Mouse (Mus musculus): ENCODE data around the gene Ip6k2. TPM values are rescaled to one million over a fixed set of nuclear protein-coding genes. Genes with fewer than 3 reads are reported as not detected.
A peak's percentile ranks its signal among the peaks of the same experiment; 100 is the strongest.

Gene Ip6k2
- polyA plus RNA-seq, 1 experiment, result 69.4 TPM

DNA sequence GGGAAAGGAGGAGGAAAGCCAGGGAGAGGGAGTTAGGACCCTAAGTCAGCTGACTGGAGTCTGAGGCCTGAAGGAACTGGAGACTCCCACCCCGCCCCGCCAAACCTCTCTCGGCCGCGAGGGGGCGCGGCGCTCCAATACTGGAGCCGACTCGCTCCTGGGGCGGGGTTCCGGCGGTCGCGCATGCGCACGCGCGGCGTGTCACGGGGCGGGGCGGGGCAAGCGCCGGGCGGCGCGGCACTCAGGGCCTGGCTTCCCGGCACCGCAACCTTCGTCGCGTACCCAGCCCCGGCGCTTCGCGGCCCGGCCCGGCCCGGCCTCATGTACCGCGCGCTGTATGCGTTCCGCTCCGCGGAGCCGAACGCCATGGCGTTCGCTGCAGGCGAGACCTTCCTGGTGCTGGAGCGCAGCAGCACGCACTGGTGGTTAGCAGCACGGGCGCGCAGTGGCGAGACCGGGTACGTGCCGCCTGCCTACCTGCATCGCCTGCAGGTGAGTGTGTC, 24.6 kb downstream of the Ip6k2 start, which contains the start of gene Nckipsd:
Gene Nckipsd (plus strand): TSS at position 206 of the 503 bp plus-strand sequence.
- peak; percentile 93 for DNase-seq
- peak; percentile 29; the same call in 1 of the 2 replicates for TF ChIP-seq CTCF (IDR thresholded peaks at IDR 0.05; ENCODE audit: insufficient read depth, low read length)
- TF ChIP-seq POLR2A (IDR thresholded peaks at IDR 0.05; ENCODE audit: borderline replicate concordance, extremely low read depth, low read depth, low read length), result no peak
- WGBS, result under 1% methylated on average over 62 of the region's 62 CpGs
- Histone ChIP-seq H3K4me1 (ENCODE audit: control insufficient read depth, insufficient read depth, low read length) (peaks cover 9% of the 10 kb centered on the region), H3K4me3 (replicated peaks; ENCODE audit: extremely low read depth, low read depth, low read length) (peak within 1 kb of the TSS; percentile 95)

DNA sequence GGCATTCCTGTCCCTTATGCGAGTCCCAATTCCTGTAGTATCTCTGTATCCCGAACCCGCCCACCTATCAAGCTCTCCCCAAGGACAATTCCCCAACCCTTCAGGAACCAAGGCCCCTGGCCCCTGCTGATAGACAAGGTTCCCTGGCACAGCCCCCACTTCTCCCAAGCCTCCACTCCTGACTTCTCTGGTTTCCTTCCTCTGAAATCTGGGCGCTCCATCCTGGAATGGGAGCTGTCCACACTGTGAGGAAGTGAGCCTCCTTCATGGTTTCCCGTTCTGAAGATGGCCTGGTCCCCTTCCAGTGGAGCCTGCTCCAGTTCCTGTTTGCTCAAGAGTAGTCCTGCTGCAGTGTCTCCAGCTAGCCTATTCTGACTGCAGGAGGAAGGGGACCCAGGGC, 25.6 kb downstream of the Ip6k2 start:
- TF ChIP-seq POLR2A (IDR thresholded peaks at IDR 0.05; ENCODE audit: borderline replicate concordance, extremely low read depth, low read depth, low read length) (no peak), CTCF (IDR thresholded peaks at IDR 0.05; ENCODE audit: insufficient read depth, low read length) (no peak)
- no peak for DNase-seq
- Histone ChIP-seq H3K4me3 (replicated peaks; ENCODE audit: extremely low read depth, low read depth, low read length) (peak overlapping the region; percentile 95), H3K4me1 (ENCODE audit: control insufficient read depth, insufficient read depth, low read length) (peaks cover 9% of the 10 kb centered on the region)
- WGBS, result 30% methylated on average over 5 of the region's 5 CpGs

DNA sequence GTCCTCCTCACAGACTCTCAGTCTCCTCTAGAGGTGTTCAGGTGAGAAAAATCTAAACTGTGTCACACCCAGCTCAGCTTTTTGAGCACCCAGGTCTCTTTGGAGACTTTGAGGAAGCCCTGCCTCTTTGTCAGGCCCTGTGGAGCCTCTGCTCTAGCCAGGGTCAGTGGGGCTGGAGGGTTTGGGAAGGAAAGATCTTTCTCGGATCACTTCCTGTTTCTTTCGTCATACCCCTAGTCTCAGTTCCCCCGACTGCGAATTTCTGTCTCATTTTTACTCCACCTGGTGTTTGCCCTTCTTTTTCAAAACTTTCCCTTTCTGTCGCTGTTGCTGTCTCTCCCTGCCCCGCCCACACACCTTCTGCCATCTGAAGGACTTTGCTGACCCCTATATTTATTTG, 26.1 kb downstream of the Ip6k2 start:
- no peak overlapping the region for H3K4me3 ChIP-seq (replicated peaks; ENCODE audit: extremely low read depth, low read depth, low read length)
- TF ChIP-seq POLR2A (IDR thresholded peaks at IDR 0.05; ENCODE audit: borderline replicate concordance, extremely low read depth, low read depth, low read length), result no peak
- no peak for TF ChIP-seq CTCF (IDR thresholded peaks at IDR 0.05; ENCODE audit: insufficient read depth, low read length)
- no peak for DNase-seq
- H3K4me1 ChIP-seq (ENCODE audit: control insufficient read depth, insufficient read depth, low read length), result peaks cover 9% of the 10 kb centered on the region
- 45% methylated on average over 6 of the region's 6 CpGs for WGBS

DNA sequence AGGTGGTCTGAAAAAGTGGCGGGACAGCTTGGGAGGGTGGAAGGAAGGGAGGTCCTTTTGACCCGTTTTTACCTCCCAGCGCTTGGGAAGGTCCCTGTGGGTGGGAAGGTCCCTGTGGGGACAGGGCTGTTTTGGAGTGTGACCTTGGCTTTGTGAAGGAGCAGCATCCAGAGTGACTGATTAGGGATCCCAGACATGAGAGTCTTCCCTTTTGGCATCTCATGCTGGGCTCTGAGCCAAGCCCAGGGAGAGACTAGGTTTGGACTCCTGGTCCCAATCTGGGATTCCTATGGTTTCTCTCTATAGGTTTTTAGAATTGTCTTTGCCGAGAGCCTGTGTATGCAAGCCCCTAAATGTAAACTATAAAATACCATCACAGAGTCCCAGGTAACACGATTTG, 26.9 kb downstream of the Ip6k2 start:
- 65% methylated on average over 5 of the region's 5 CpGs for WGBS
- no peak overlapping the region for H3K4me3 ChIP-seq (replicated peaks; ENCODE audit: extremely low read depth, low read depth, low read length)
- peaks cover 9% of the 10 kb centered on the region for H3K4me1 ChIP-seq (ENCODE audit: control insufficient read depth, insufficient read depth, low read length)
- TF ChIP-seq CTCF (IDR thresholded peaks at IDR 0.05; ENCODE audit: insufficient read depth, low read length) (no peak), POLR2A (IDR thresholded peaks at IDR 0.05; ENCODE audit: borderline replicate concordance, extremely low read depth, low read depth, low read length) (no peak)
- DNase-seq, result no peak

DNA sequence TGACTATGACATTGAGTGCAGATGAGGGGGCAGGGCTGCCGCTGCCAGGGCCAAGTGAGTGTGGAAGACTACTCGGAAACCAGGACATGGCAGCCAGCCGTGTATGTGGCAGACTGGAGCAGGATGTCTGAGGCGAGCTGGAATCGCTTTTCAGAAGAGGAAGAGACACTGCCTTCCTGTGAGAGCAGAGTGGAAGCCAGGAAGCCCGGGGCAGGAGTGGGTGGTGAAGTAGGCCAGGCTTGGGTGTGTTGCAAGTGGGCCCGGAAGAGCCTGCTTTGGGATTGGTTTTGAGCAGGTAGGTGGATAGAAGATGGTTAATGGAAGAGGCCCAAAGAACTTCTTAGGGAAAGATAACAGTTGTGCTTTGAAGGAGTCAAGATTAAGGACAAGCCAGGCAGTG, 32.0 kb downstream of the Ip6k2 start:
- no peak for DNase-seq
- no peak overlapping the region for H3K4me3 ChIP-seq (replicated peaks; ENCODE audit: extremely low read depth, low read depth, low read length)
- 57% methylated on average over 7 of the region's 7 CpGs for WGBS
- no peaks in the 10 kb centered on the region for H3K4me1 ChIP-seq (ENCODE audit: control insufficient read depth, insufficient read depth, low read length)
- TF ChIP-seq POLR2A (IDR thresholded peaks at IDR 0.05; ENCODE audit: borderline replicate concordance, extremely low read depth, low read depth, low read length) (no peak), CTCF (IDR thresholded peaks at IDR 0.05; ENCODE audit: insufficient read depth, low read length) (no peak)

DNA sequence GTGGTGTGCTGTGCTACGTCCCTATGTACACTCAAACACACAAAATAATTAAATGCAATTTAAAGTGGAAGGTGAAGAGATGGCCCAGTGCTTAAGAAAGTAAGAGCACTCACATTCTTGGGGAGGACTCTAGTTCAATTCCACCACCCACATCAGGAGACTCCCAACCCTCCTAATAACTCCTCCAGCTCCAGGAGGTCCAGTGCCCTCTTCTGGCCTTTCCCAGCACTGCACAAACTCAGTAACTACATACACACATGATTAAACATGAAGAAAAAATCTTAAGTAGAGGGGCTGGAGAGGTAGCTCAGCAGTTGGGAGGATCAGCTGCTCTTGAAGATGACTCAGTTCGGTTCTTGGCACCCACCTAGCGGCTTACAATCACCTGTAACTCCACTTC, 35.9 kb downstream of the Ip6k2 start:
- no peak for TF ChIP-seq POLR2A (IDR thresholded peaks at IDR 0.05; ENCODE audit: borderline replicate concordance, extremely low read depth, low read depth, low read length)
- peak; percentile 89 for TF ChIP-seq CTCF (IDR thresholded peaks at IDR 0.05; ENCODE audit: insufficient read depth, low read length)
- no peaks in the 10 kb centered on the region for H3K4me1 ChIP-seq (ENCODE audit: control insufficient read depth, insufficient read depth, low read length)
- H3K4me3 ChIP-seq (replicated peaks; ENCODE audit: extremely low read depth, low read depth, low read length), result no peak overlapping the region
- peak; percentile 57 for DNase-seq
- 54% methylated on average over 3 of the region's 3 CpGs for WGBS

DNA sequence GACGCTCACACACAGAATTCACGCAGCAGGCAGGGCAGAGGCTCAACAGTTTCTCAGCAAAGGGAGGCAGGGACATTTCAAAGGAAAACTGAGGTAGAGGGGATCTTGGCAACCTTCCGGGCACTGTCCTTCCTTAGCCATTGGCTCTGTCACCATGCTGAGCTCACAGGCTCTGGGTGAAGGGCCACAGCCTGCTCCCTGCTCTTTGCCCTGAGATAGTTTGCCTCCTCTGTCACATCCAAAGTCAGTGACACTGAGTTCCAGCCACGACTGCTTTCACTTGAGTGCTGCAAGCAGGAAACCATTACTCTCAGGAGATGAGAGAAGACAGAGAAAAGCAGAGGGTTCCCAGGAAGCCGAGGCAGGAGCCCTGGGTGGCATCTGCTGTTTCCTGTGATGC, 36.5 kb downstream of the Ip6k2 start:
- TF ChIP-seq POLR2A (IDR thresholded peaks at IDR 0.05; ENCODE audit: borderline replicate concordance, extremely low read depth, low read depth, low read length) (no peak), CTCF (IDR thresholded peaks at IDR 0.05; ENCODE audit: insufficient read depth, low read length) (no peak)
- H3K4me3 ChIP-seq (replicated peaks; ENCODE audit: extremely low read depth, low read depth, low read length), result no peak overlapping the region
- no peak for DNase-seq
- H3K4me1 ChIP-seq (ENCODE audit: control insufficient read depth, insufficient read depth, low read length), result no peaks in the 10 kb centered on the region
- 58% methylated on average over 5 of the region's 5 CpGs for WGBS

DNA sequence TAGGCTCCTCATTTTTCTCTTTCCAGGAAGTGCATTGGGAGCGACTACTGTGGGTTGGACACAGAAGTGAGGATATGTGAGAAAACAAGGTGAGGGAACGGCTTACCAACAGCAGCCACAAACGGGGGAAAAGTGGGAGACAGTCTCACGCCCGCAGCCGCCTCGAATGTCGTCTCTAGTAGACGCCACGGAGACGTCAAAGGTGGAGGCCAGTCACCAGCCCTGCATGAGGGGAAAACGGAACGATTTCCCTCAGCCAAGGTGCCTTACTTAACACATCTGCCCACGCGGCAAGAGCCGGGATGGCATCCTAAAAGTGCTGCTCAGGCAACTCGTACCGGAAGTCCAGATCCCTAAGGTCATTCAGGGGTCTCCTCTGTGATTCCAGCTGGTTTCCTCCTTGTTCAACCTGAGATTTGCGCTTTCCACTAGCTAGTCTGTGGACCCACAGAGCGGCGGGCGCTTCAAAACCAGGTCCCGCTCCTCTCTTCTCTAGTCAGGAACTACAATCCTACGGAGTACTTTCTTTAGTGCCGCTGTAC, 40.6 kb downstream of the Ip6k2 start:
- Histone ChIP-seq H3K4me3 (replicated peaks; ENCODE audit: extremely low read depth, low read depth, low read length) (no peak overlapping the region), H3K4me1 (ENCODE audit: control insufficient read depth, insufficient read depth, low read length) (peaks cover 7% of the 10 kb centered on the region)
- no peak for DNase-seq
- TF ChIP-seq POLR2A (IDR thresholded peaks at IDR 0.05; ENCODE audit: borderline replicate concordance, extremely low read depth, low read depth, low read length), result no peak
- TF ChIP-seq CTCF (IDR thresholded peaks at IDR 0.05; ENCODE audit: insufficient read depth, low read length), result no peak
- WGBS, result 5% methylated on average over 25 of the region's 25 CpGs

DNA sequence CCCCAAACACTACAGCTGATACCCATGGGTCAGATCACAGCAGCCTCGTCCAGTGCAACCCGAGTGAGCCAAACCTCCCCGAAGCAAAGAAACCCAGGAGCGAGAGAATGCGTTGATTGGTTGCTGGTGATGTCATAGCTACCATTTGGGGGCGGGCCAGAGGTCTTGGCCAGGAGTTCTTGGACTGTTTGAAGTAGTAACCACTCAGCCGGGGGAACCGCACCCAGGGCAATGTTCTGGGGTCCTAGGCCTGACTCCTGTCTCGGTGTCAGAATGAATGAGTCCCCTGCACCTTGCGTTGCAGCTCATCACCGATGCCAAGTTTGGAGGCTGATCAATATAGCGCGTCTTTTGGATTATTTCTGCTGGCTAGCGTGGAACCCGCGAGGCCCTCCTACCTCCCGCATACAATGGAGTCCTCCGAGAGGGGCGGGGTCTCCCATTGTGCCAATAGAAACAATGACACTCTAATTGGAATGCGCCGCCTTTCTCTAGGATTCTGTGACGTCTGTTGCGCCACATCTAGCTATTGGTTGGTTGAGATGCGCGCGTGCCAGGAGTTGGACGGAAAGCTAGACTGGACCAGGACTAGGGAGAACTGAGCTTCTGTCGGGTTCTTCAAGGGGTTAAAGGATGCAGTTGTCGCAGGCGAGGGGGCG, 41.3 kb downstream of the Ip6k2 start:
- WGBS, result 3% methylated on average over 31 of the region's 31 CpGs
- Histone ChIP-seq H3K4me3 (replicated peaks; ENCODE audit: extremely low read depth, low read depth, low read length) (no peak overlapping the region), H3K4me1 (ENCODE audit: control insufficient read depth, insufficient read depth, low read length) (peaks cover 7% of the 10 kb centered on the region)
- TF ChIP-seq CTCF (IDR thresholded peaks at IDR 0.05; ENCODE audit: insufficient read depth, low read length), result no peak
- TF ChIP-seq POLR2A (IDR thresholded peaks at IDR 0.05; ENCODE audit: borderline replicate concordance, extremely low read depth, low read depth, low read length), result no peak
- DNase-seq, result no peak

Data from lung, adult 2 months (tissue).